Mouse (Mus musculus) megakaryocyte, embryonic 14.5 days (primary cell): Measurements from ENCODE around the gene Mgat1.

Source experiments
- FLI1 ChIP-seq: IDR thresholded peaks from 2 replicates; pipeline ENCODE4 v1.6.1; 2012; ENCODE audit warnings: low read length, inconsistent platforms, mixed read lengths
- GATA1 ChIP-seq: IDR thresholded peaks from 3 replicates; pipeline ENCODE4 v1.6.1; 2012; ENCODE audit warnings: mixed read lengths, low read length, inconsistent platforms, borderline replicate concordance

DNA sequence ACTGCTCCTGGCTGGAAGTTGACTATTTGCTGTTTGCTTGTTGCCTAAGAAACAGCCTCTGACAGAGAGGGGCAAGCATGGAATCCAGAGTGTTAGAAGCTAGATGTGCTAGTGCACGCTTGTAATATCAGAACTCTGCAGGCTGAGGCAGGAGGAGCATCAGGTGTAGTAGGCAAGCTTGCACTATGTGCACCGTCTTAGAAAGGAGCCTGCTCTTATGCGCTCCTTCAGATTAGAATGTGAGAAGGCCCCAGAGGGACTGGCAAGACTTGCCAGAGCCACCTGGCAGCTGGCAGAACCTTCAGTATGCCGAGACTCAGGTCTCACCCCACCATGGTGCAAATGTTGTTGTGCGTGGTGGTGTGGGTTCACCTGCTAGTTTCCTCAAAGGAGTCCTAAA lies 8.1 kb downstream of the Mgat1 start:
- TF ChIP-seq GATA1 (no peak), FLI1 (no peak)
